Mouse (Mus musculus) spleen, adult 2 months (tissue): ENCODE data around the gene Hist1h4k.

Experiments used
- CTCF ChIP-seq: fragments of 200-500 bp; IDR thresholded peaks from 2 replicates; pipeline ENCODE4 v1.5.1; 2011; ENCODE audit warnings: mild to moderate bottlenecking, inconsistent platforms; ENCODE audit not compliant: insufficient read depth, insufficient read length, insufficient replicate concordance; ENCODE audit errors: extremely low read depth
- POLR2A ChIP-seq: fragments of 200-500 bp; IDR thresholded peaks from 2 replicates; pipeline ENCODE4 v1.6.1; 2011; ENCODE audit warnings: low read depth, low read length, inconsistent platforms

DNA sequence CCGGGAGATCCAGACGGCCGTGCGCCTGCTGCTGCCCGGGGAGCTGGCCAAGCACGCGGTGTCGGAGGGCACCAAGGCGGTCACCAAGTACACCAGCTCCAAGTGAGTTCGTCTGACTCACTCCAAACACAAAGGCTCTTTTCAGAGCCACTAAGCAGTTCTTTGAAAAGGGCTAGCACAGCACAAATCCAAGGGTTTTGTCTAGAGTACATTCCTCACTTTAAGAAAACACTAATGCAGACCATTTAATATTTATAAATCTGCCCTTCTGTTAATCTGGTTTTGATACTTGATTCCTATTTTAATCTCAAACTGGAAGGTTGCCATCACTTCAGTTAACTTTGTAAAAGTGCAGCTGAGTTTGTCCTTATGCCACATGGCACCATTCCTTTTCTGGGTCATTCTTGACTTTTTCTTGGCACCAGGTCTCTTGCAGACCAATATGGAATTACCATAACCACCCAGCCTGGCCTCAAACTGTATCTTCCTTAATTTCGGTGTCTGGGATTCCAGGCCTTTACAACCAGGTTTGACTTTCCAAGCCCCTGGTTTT, 27.9 kb downstream of the Hist1h4k start:
- TF ChIP-seq CTCF: no peak
- no peak for TF ChIP-seq POLR2A
